Comparison of ENCODE assay signal across 12 mouse cellular contexts in genomic region chr8:24779319-24779718, GRCm38 (mm10). TPM values are rescaled to one million over a fixed set of nuclear protein-coding genes. Genes with fewer than 3 reads are reported as not detected.
DNase-seq lines count a peak whose midpoint lies in the region; ATAC-seq and TF ChIP-seq lines count a peak whose summit lies in the region.
"Had no signal": no experiment of that assay in that cellular context is flagged by ENCODE, and none has a peak within 500 bp of the region (broad histone marks: within the 10 kb centered on the region; RNA-seq: fewer than 3 reads in every experiment).

No protein-coding gene starts in this region.

- H3K9me3 ChIP-seq in heart, postnatal 0 days (replicated peaks; ENCODE audit: control insufficient read depth, low read length), result no peaks in the 10 kb centered on the region
- no peaks in the 10 kb centered on the region for H3K9me3 ChIP-seq in liver, postnatal 0 days (ENCODE audit: low read length)
- H3K9me3 ChIP-seq in midbrain, embryonic 13.5 days, result no peaks in the 10 kb centered on the region
- H3K9me3 ChIP-seq: liver, embryonic 13.5 days had no signal

- TF ChIP-seq EP300 in heart, postnatal 0 days (IDR thresholded peaks at IDR 0.05; ENCODE audit: low read depth), result no peak
- TF ChIP-seq EP300 in liver, postnatal 0 days (IDR thresholded peaks at IDR 0.05; ENCODE audit: low read depth), result no peak

- peak; percentile 37 for DNase-seq in heart, postnatal 0 days (ENCODE audit: low spot score)
- no peak for DNase-seq in heart, postnatal 25 days (ENCODE audit: low spot score)
- DNase-seq in liver, postnatal 0 days, result no peak
- no peak for DNase-seq in liver
- DNase-seq in brain, adult 2 months (ENCODE audit: low read depth, low spot score), result peak; percentile 43
- DNase-seq in retina, embryonic 14.5 days (ENCODE audit: low spot score), result peak; percentile 52
- DNase-seq in natural killer cell, adult 2 months (ENCODE audit: low spot score in 2 of 2), result no peak
- DNase-seq: liver, embryonic 13.5 days had no signal

- intact Hi-C loops in heart, postnatal 25 days (cut with DNase I), result loop anchor here (5.0 kb wide), 1 partner anchor 172 kb away; no protein-coding TSS in a partner anchor

- no peaks in the 10 kb centered on the region for H3K36me3 ChIP-seq in heart, postnatal 0 days (replicated peaks; ENCODE audit: control insufficient read depth, insufficient read depth, low read length)
- no peaks in the 10 kb centered on the region for H3K36me3 ChIP-seq in liver, postnatal 0 days (replicated peaks; ENCODE audit: insufficient read depth, low read length)
- H3K36me3 ChIP-seq in midbrain, embryonic 13.5 days, result no peaks in the 10 kb centered on the region
- H3K36me3 ChIP-seq: liver, embryonic 13.5 days had no signal

- H3K4me3 ChIP-seq in heart, postnatal 0 days (ENCODE audit: low read depth, low read length), result no peak overlapping the region
- no peak overlapping the region for H3K4me3 ChIP-seq in liver, postnatal 0 days (ENCODE audit: low read depth, low read length)
- no peak overlapping the region for H3K4me3 ChIP-seq in midbrain, embryonic 13.5 days (replicated peaks)
- H3K4me3 ChIP-seq: liver, embryonic 13.5 days had no signal

- no peak overlapping the region for H3K9ac ChIP-seq in heart, postnatal 0 days (replicated peaks; ENCODE audit: low read depth, low read length)
- H3K9ac ChIP-seq in liver, postnatal 0 days (replicated peaks), result no peak overlapping the region
- no peak overlapping the region for H3K9ac ChIP-seq in midbrain, embryonic 13.5 days (replicated peaks)
- H3K9ac ChIP-seq: liver, embryonic 13.5 days had no signal

- 47% methylated on average over 3 of the region's 3 CpGs for WGBS in heart, postnatal 0 days
- WGBS in liver, postnatal 0 days (ENCODE audit: insufficient replicate concordance), result 39% methylated on average over 3 of the region's 3 CpGs
- WGBS in midbrain, embryonic 13.5 days, result 62% methylated on average over 3 of the region's 3 CpGs

- peak; percentile 52 for TF ChIP-seq CTCF in heart, postnatal 0 days (IDR thresholded peaks at IDR 0.05; ENCODE audit: low read depth)
- TF ChIP-seq CTCF in liver, postnatal 0 days (IDR thresholded peaks at IDR 0.05; ENCODE audit: low read depth), result peak; percentile 54

- H3K27me3 ChIP-seq in heart, postnatal 0 days (ENCODE audit: control insufficient read depth, insufficient read depth, low read length), result no peaks in the 10 kb centered on the region
- no peaks in the 10 kb centered on the region for H3K27me3 ChIP-seq in liver, postnatal 0 days (ENCODE audit: insufficient read depth, low read length)
- no peaks in the 10 kb centered on the region for H3K27me3 ChIP-seq in midbrain, embryonic 13.5 days
- H3K27me3 ChIP-seq: liver, embryonic 13.5 days had no signal

- no peak for ATAC-seq in heart, postnatal 0 days (ENCODE audit: insufficient read depth, low read depth)
- no peak for ATAC-seq in liver, postnatal 0 days
- ATAC-seq in midbrain, embryonic 13.5 days, result no peak
- ATAC-seq: inflammation-experienced regulatory T-cells, adult 6 months had no signal

- no peak overlapping the region for H3K4me2 ChIP-seq in heart, postnatal 0 days (ENCODE audit: low read depth, low read length)
- H3K4me2 ChIP-seq in liver, postnatal 0 days (ENCODE audit: low read depth, low read length), result no peak overlapping the region
- no peak overlapping the region for H3K4me2 ChIP-seq in midbrain, embryonic 13.5 days (replicated peaks)
- H3K4me2 ChIP-seq: liver, embryonic 13.5 days had no signal

- H3K4me1 ChIP-seq in heart, postnatal 0 days (ENCODE audit: control insufficient read depth, insufficient read depth), result no peaks in the 10 kb centered on the region
- no peaks in the 10 kb centered on the region for H3K4me1 ChIP-seq in liver, postnatal 0 days (ENCODE audit: insufficient read depth)
- H3K4me1 ChIP-seq in midbrain, embryonic 13.5 days (replicated peaks), result no peaks in the 10 kb centered on the region
- H3K4me1 ChIP-seq: liver, embryonic 13.5 days had no signal

- no peak overlapping the region for H3K27ac ChIP-seq in heart, postnatal 0 days (ENCODE audit: low read depth)
- H3K27ac ChIP-seq in liver, postnatal 0 days (ENCODE audit: low read depth), result no peak overlapping the region
- H3K27ac ChIP-seq in midbrain, embryonic 13.5 days, result no peak overlapping the region
- H3K27ac ChIP-seq: liver, embryonic 13.5 days had no signal

RNA-seq across cellular contexts. Expression of gene Adam5, which starts 44.9 kb away (rescaled TPM):
- not detected in 2 replicates for total RNA-seq in heart, postnatal 0 days (2014; rRNA removed; ENCODE audit: low replicate concordance)
- polyA plus RNA-seq in heart, postnatal 0 days (2015; fragmentation: Nextera tagmentation; extraction: Ambion mirVana), result 0.26 and 0.37 TPM in 2 replicates
- under 1 TPM in 1 of 2 experiments, not detected in 1; 0.18 TPM for total RNA-seq in heart, postnatal 25 days (2021)
- 0.05 TPM in 1 of 2 replicates, not detected in the other for polyA plus RNA-seq in liver, postnatal 0 days (2015; fragmentation: Nextera tagmentation; extraction: Ambion mirVana)
- polyA plus RNA-seq in midbrain, embryonic 13.5 days (2015; fragmentation: Nextera tagmentation; extraction: Ambion mirVana), result 0.32 and 0.40 TPM in 2 replicates
- total RNA-seq: common myeloid progenitor, adult 5-6 weeks; gastrocnemius, adult 18-20 months had no signal
- polyA plus RNA-seq: inflammation-experienced regulatory T-cells, adult 6 months had no signal

RNA-seq across cellular contexts. Expression of gene Adam3, which starts 53.7 kb away (rescaled TPM):
- not detected in 2 replicates for total RNA-seq in heart, postnatal 0 days (2014; rRNA removed; ENCODE audit: low replicate concordance)
- not detected in 2 replicates for polyA plus RNA-seq in heart, postnatal 0 days (2015; fragmentation: Nextera tagmentation; extraction: Ambion mirVana)
- total RNA-seq in heart, postnatal 25 days (2021), result not detected
- 0.60 TPM in 1 of 2 replicates, not detected in the other for polyA plus RNA-seq in liver, postnatal 0 days (2015; fragmentation: Nextera tagmentation; extraction: Ambion mirVana)
- polyA plus RNA-seq in midbrain, embryonic 13.5 days (2015; fragmentation: Nextera tagmentation; extraction: Ambion mirVana), result not detected in 2 replicates
- total RNA-seq: gastrocnemius, adult 18-20 months had no signal
- polyA plus RNA-seq: inflammation-experienced regulatory T-cells, adult 6 months had no signal

Comparison
In these comparisons a context has a peak if more than half of its experiments do, and no peak if none do; other contexts are left out.
1. DNase-seq: peak in heart, postnatal 0 days (single experiment), brain, adult 2 months (single experiment) and retina, embryonic 14.5 days (single experiment); none in heart, postnatal 25 days (single experiment), liver, postnatal 0 days (single experiment), liver (single experiment) and natural killer cell, adult 2 months (0 of 2).